Mouse (Mus musculus) ES-Bruce4 (cell line): ENCODE measurements around the gene Pla2g5. TPM values are rescaled to one million over a fixed set of nuclear protein-coding genes. Genes with fewer than 3 reads are reported as not detected.
A peak's percentile ranks its signal among the peaks of the same experiment; 100 is the strongest.

ENCODE experiments used
- H3K27ac ChIP-seq: 2 replicates; pipeline ENCODE4 v1.5.1; 2012; ENCODE audit warnings: low read length, inconsistent platforms; ENCODE audit not compliant: insufficient read depth
- H3K27me3 ChIP-seq: 2 replicates; pipeline ENCODE4 v1.6.1; 2012; ENCODE audit warnings: mild to moderate bottlenecking, low read length, inconsistent platforms; ENCODE audit not compliant: control insufficient read depth, poor library complexity, insufficient read depth, severe bottlenecking
- H3K36me3 ChIP-seq: 2 replicates; pipeline ENCODE4 v1.6.1; 2012; ENCODE audit warnings: inconsistent platforms, mild to moderate bottlenecking, low read length, moderate library complexity; ENCODE audit not compliant: control insufficient read depth, poor library complexity, insufficient read depth, severe bottlenecking
- H3K4me1 ChIP-seq: one replicate; pipeline ENCODE4 v1.8.1; 2011; ENCODE audit warnings: low read length; ENCODE audit not compliant: control insufficient read depth, insufficient read depth
- H3K4me3 ChIP-seq: 2 replicates; pipeline ENCODE4 v1.5.1; 2011; ENCODE audit warnings: low read depth, mild to moderate bottlenecking, low read length
- H3K9ac ChIP-seq: 2 replicates; pipeline ENCODE4 v1.6.1; 2012; ENCODE audit warnings: low read depth, mild to moderate bottlenecking, inconsistent platforms; ENCODE audit not compliant: poor library complexity, severe bottlenecking
- H3K9me3 ChIP-seq: replicated peaks from 2 replicates; pipeline ENCODE4 v1.6.1; 2012; ENCODE audit warnings: mild to moderate bottlenecking, low read length, inconsistent platforms; ENCODE audit not compliant: control insufficient read depth, poor library complexity, insufficient read depth, severe bottlenecking
- CTCF ChIP-seq: IDR thresholded peaks from one replicate; pipeline ENCODE4 v1.8.1; 2011; ENCODE audit warnings: low read depth, low read length
- EP300 ChIP-seq: IDR thresholded peaks from 2 replicates; pipeline ENCODE4 v1.6.1; 2011; ENCODE audit warnings: low read depth, low read length; ENCODE audit not compliant: insufficient read depth
- POLR2A ChIP-seq: IDR thresholded peaks from one replicate; pipeline ENCODE4 v1.8.1; 2011; ENCODE audit warnings: low read length; ENCODE audit not compliant: insufficient read depth
- polyA plus RNA-seq: library from polyadenylated mRNA; stranded (reverse); fragments of >200 nt; gene quantifications from 2 replicates; pipeline ENCODE4 v1.2.4, GENCODE M21; 2011; ENCODE audit warnings: low read depth; ENCODE audit not compliant: missing spikeins, insufficient read depth, insufficient read length

Gene Pla2g5
- polyA plus RNA-seq, 1 experiment: 12.3 TPM

- no peak overlapping the region for H3K4me3 ChIP-seq
- H3K9ac ChIP-seq: no peak overlapping the region
- TF ChIP-seq CTCF: no peak
- peak; percentile 68 for TF ChIP-seq EP300
- no peaks in the 10 kb centered on the region for H3K36me3 ChIP-seq
- peaks cover 11% of the 10 kb centered on the region for H3K4me1 ChIP-seq
- H3K27me3 ChIP-seq: no peaks in the 10 kb centered on the region
- H3K9me3 ChIP-seq: no peaks in the 10 kb centered on the region
- peak overlapping the region; percentile 44 for H3K27ac ChIP-seq
Measured at GRCm38 (mm10) chr4:138889165-138889564, 25.9 kb upstream of the Pla2g5 start.

GRCm38 (mm10) chr4:138884261-138884660 is 21.0 kb upstream of the Pla2g5 start:
- Histone ChIP-seq H3K9me3 (no peaks in the 10 kb centered on the region), H3K4me3 (no peak overlapping the region), H3K27me3 (no peaks in the 10 kb centered on the region), H3K27ac (no peak overlapping the region), H3K9ac (no peak overlapping the region), H3K36me3 (no peaks in the 10 kb centered on the region), H3K4me1 (no peaks in the 10 kb centered on the region)
- TF ChIP-seq CTCF (peak; percentile 88), EP300 (no peak)

- no peaks in the 10 kb centered on the region for H3K9me3 ChIP-seq
- TF ChIP-seq CTCF: no peak
- no peak for TF ChIP-seq POLR2A
- TF ChIP-seq EP300: no peak
- H3K27me3 ChIP-seq: no peaks in the 10 kb centered on the region
- no peak overlapping the region; the same call in 1 of the 2 replicates for H3K9ac ChIP-seq
- H3K4me3 ChIP-seq: peak overlapping the region; percentile 56
- H3K27ac ChIP-seq: no peak overlapping the region
- H3K4me1 ChIP-seq: peaks cover 2% of the 10 kb centered on the region
- H3K36me3 ChIP-seq: no peaks in the 10 kb centered on the region
Measured at GRCm38 (mm10) chr4:138882179-138882578, 18.9 kb upstream of the Pla2g5 start.

GRCm38 (mm10) chr4:138880811-138881584 is 17.7 kb upstream of the Pla2g5 start:
- Histone ChIP-seq H3K36me3 (no peaks in the 10 kb centered on the region), H3K27me3 (no peaks in the 10 kb centered on the region), H3K27ac (no peak overlapping the region), H3K9ac (no peak overlapping the region), H3K4me3 (no peak overlapping the region), H3K9me3 (no peaks in the 10 kb centered on the region), H3K4me1 (peaks cover 2% of the 10 kb centered on the region)
- TF ChIP-seq EP300 (no peak), POLR2A (no peak), CTCF (no peak)

- no peaks in the 10 kb centered on the region for H3K9me3 ChIP-seq
- no peak overlapping the region for H3K4me3 ChIP-seq
- H3K4me1 ChIP-seq: peaks cover 2% of the 10 kb centered on the region
- H3K27me3 ChIP-seq: no peaks in the 10 kb centered on the region
- H3K9ac ChIP-seq: no peak overlapping the region
- H3K36me3 ChIP-seq: no peaks in the 10 kb centered on the region
- H3K27ac ChIP-seq: no peak overlapping the region
- TF ChIP-seq POLR2A: no peak
- TF ChIP-seq EP300: no peak
- no peak for TF ChIP-seq CTCF
Measured at GRCm38 (mm10) chr4:138879808-138880207, 16.5 kb upstream of the Pla2g5 start.

- H3K4me1 ChIP-seq: peaks cover 2% of the 10 kb centered on the region
- TF ChIP-seq EP300: no peak
- no peak for TF ChIP-seq CTCF
- TF ChIP-seq POLR2A: no peak
- no peak overlapping the region for H3K4me3 ChIP-seq
- H3K36me3 ChIP-seq: no peaks in the 10 kb centered on the region
- no peaks in the 10 kb centered on the region for H3K9me3 ChIP-seq
- H3K9ac ChIP-seq: no peak overlapping the region
- no peaks in the 10 kb centered on the region for H3K27me3 ChIP-seq
- no peak overlapping the region for H3K27ac ChIP-seq
Measured at GRCm38 (mm10) chr4:138878783-138879182, 15.5 kb upstream of the Pla2g5 start.
